ENCODE assay signal across 11 mouse cellular contexts in genomic region chr17:47627791-47628190, GRCm38 (mm10). TPM values are rescaled to one million over a fixed set of nuclear protein-coding genes. Genes with fewer than 3 reads are reported as not detected.
DNase-seq lines count a peak whose midpoint lies in the region; ATAC-seq and TF ChIP-seq lines count a peak whose summit lies in the region.
"Had no signal": no experiment of that assay in that cellular context is flagged by ENCODE, and none has a peak within 500 bp of the region (broad histone marks: within the 10 kb centered on the region; RNA-seq: fewer than 3 reads in every experiment).

No protein-coding gene starts in this region.

- no peak for DNase-seq in heart, adult 2 months
- no peak for DNase-seq in heart, adult 8-10 months (ENCODE audit: low spot score)
- no peak for DNase-seq in lung, postnatal 0 days (ENCODE audit: low spot score)
- DNase-seq in lung, postnatal 4 days = no peak
- no peak for DNase-seq in cerebellum, adult 9-10 months
- DNase-seq in layer of hippocampus, adult 8-10 months (ENCODE audit: low spot score in 2 of 2) = no peak
- DNase-seq: heart, postnatal 36 days; layer of hippocampus, postnatal 36 days; thymus, adult 2 months had no signal

- intact Hi-C loops in heart, adult 2 months (cut with DNase I) = no loop called here

- no peaks in the 10 kb centered on the region for H3K27me3 ChIP-seq in heart, adult 2 months (ENCODE audit: control insufficient read depth, insufficient read depth, low read length)
- no peaks in the 10 kb centered on the region for H3K27me3 ChIP-seq in lung, postnatal 0 days (replicated peaks; ENCODE audit: insufficient read depth, low read length)
- H3K27me3 ChIP-seq in hindbrain, embryonic 15.5 days = no peaks in the 10 kb centered on the region
- no peaks in the 10 kb centered on the region for H3K27me3 ChIP-seq in neural tube, embryonic 13.5 days

- peak overlapping the region; percentile 98; the same call in 1 of the 2 replicates for H3K4me2 ChIP-seq in lung, postnatal 0 days (replicated peaks; ENCODE audit: low read depth, low read length)
- peak overlapping the region; percentile 59; the same call in 1 of the 2 replicates for H3K4me2 ChIP-seq in hindbrain, embryonic 15.5 days
- peak overlapping the region; percentile 77 for H3K4me2 ChIP-seq in neural tube, embryonic 13.5 days

- ATAC-seq in lung, postnatal 0 days = no peak
- ATAC-seq in hindbrain, embryonic 15.5 days (ENCODE audit: low FRiP score, low read depth) = no peak
- ATAC-seq in neural tube, embryonic 13.5 days (ENCODE audit: low read depth) = no peak

- no peak for TF ChIP-seq POLR2A in heart, adult 2 months (IDR thresholded peaks at IDR 0.05; ENCODE audit: insufficient read depth, low read depth, low read length)

- peaks cover 2% of the 10 kb centered on the region for H3K36me3 ChIP-seq in heart, adult 2 months (ENCODE audit: control insufficient read depth, insufficient read depth, low read length)
- peaks cover 10% of the 10 kb centered on the region for H3K36me3 ChIP-seq in lung, postnatal 0 days (ENCODE audit: insufficient read depth, low read length)
- peaks cover 23% of the 10 kb centered on the region for H3K36me3 ChIP-seq in hindbrain, embryonic 15.5 days
- peaks cover 27% of the 10 kb centered on the region for H3K36me3 ChIP-seq in neural tube, embryonic 13.5 days

- H3K27ac ChIP-seq in heart, adult 2 months = no peak overlapping the region
- no peak overlapping the region for H3K27ac ChIP-seq in lung, postnatal 0 days (ENCODE audit: low read length)
- H3K27ac ChIP-seq in hindbrain, embryonic 15.5 days (replicated peaks) = no peak overlapping the region
- no peak overlapping the region for H3K27ac ChIP-seq in neural tube, embryonic 13.5 days (replicated peaks)

- H3K4me1 ChIP-seq in heart, adult 2 months (ENCODE audit: control insufficient read depth, insufficient read depth, low read length) = peaks cover 1% of the 10 kb centered on the region
- peaks cover 6% of the 10 kb centered on the region for H3K4me1 ChIP-seq in lung, postnatal 0 days (ENCODE audit: insufficient read depth, low read depth, low read length)
- H3K4me1 ChIP-seq in hindbrain, embryonic 15.5 days (replicated peaks) = peaks cover 33% of the 10 kb centered on the region
- peaks cover 35% of the 10 kb centered on the region for H3K4me1 ChIP-seq in neural tube, embryonic 13.5 days (replicated peaks)

- H3K79me2 ChIP-seq in heart, adult 2 months (replicated peaks; ENCODE audit: control insufficient read depth, insufficient read depth, low read length) = no peaks in the 10 kb centered on the region

- no peak overlapping the region for H3K4me3 ChIP-seq in heart, adult 2 months
- no peak overlapping the region for H3K4me3 ChIP-seq in lung, postnatal 0 days (ENCODE audit: low read depth, low read length)
- H3K4me3 ChIP-seq in hindbrain, embryonic 15.5 days = 0 out of 2 replicates have a peak overlapping the region, but pooled peaks have one; percentile 74
- H3K4me3 ChIP-seq in neural tube, embryonic 13.5 days = 0 out of 2 replicates have a peak overlapping the region, but pooled peaks have one; percentile 60

- H3K9me3 ChIP-seq in lung, postnatal 0 days (ENCODE audit: low read length) = no peaks in the 10 kb centered on the region
- H3K9me3 ChIP-seq in hindbrain, embryonic 15.5 days = no peaks in the 10 kb centered on the region
- H3K9me3 ChIP-seq in neural tube, embryonic 13.5 days = no peaks in the 10 kb centered on the region

- 0 out of 2 replicates have a peak, but pooled peaks have one; percentile 5 for TF ChIP-seq CTCF in heart, adult 2 months (IDR thresholded peaks at IDR 0.05)
- TF ChIP-seq CTCF in lung, postnatal 0 days (IDR thresholded peaks at IDR 0.05) = peak; percentile 37

- no peak for TF ChIP-seq EP300 in heart, adult 2 months (IDR thresholded peaks at IDR 0.05; ENCODE audit: insufficient read depth, low read depth, low read length)
- TF ChIP-seq EP300 in lung, postnatal 0 days (IDR thresholded peaks at IDR 0.05) = no peak

- H3K9ac ChIP-seq in heart, adult 2 months (ENCODE audit: low read depth, low read length) = no peak overlapping the region
- no peak overlapping the region for H3K9ac ChIP-seq in lung, postnatal 0 days (replicated peaks; ENCODE audit: low read depth)
- H3K9ac ChIP-seq in hindbrain, embryonic 15.5 days = no peak overlapping the region
- H3K9ac ChIP-seq in neural tube, embryonic 13.5 days = no peak overlapping the region

- 86% methylated on average over 2 of the region's 2 CpGs for WGBS in heart, adult 2 months
- WGBS in lung, postnatal 0 days = 83% methylated on average over 2 of the region's 2 CpGs
- 81% methylated on average over 2 of the region's 2 CpGs for WGBS in hindbrain, embryonic 15.5 days
- 93% methylated on average over 2 of the region's 2 CpGs for WGBS in neural tube, embryonic 13.5 days

RNA-seq across cellular contexts. Expression of gene Usp49, which starts 2.7 kb away (rescaled TPM):
- 1 to 10 TPM; 3.4 to 3.6 TPM for total RNA-seq in heart, adult 2 months (2021)
- polyA plus RNA-seq in heart, adult 2 months (2012; rRNA removed) = 2.9 and 3.6 TPM in 2 replicates
- 1 to 10 TPM; 3.4 to 4.6 (median 3.7) TPM for total RNA-seq in heart, adult 8-10 months (2022)
- 3.3 and 4.1 TPM in 2 replicates for polyA plus RNA-seq in lung, postnatal 0 days (2015; fragmentation: Nextera tagmentation; extraction: Ambion mirVana)
- polyA plus RNA-seq in hindbrain, embryonic 15.5 days (2015; fragmentation: Nextera tagmentation; extraction: Ambion mirVana) = 6.3 and 8.2 TPM in 2 replicates
- polyA plus RNA-seq in neural tube, embryonic 13.5 days (2015; fragmentation: Nextera tagmentation; extraction: Ambion mirVana) = 8.2 and 10.6 TPM in 2 replicates
- total RNA-seq in layer of hippocampus, adult 8-10 months (2022) = 10 to 100 TPM in 3 of 4 experiments, 1 to 10 TPM in 1; 8.1 to 11.5 (median 10.8) TPM

RNA-seq across cellular contexts. Expression of gene Gm20517, which starts 16.4 kb away (rescaled TPM):
- 1 to 10 TPM; 2.8 TPM for total RNA-seq in heart, adult 2 months (2021)
- polyA plus RNA-seq in heart, adult 2 months (2012; rRNA removed) = 0.27 and 1.5 TPM in 2 replicates
- 1 to 10 TPM in 3 of 4 experiments, under 1 TPM in 1; 0.35 to 5.1 (median 2.0) TPM for total RNA-seq in heart, adult 8-10 months (2022)
- 0.64 and 1.4 TPM in 2 replicates for polyA plus RNA-seq in lung, postnatal 0 days (2015; fragmentation: Nextera tagmentation; extraction: Ambion mirVana)
- 2.0 and 2.5 TPM in 2 replicates for polyA plus RNA-seq in hindbrain, embryonic 15.5 days (2015; fragmentation: Nextera tagmentation; extraction: Ambion mirVana)
- polyA plus RNA-seq in neural tube, embryonic 13.5 days (2015; fragmentation: Nextera tagmentation; extraction: Ambion mirVana) = 2.4 and 3.0 TPM in 2 replicates
- total RNA-seq in layer of hippocampus, adult 8-10 months (2022) = 1 to 10 TPM; 4.9 to 8.9 (median 7.0) TPM

RNA-seq across cellular contexts. Expression of gene Med20, which starts 16.4 kb away (rescaled TPM):
- total RNA-seq in heart, adult 2 months (2021) = 10 to 100 TPM; 13.5 to 15.0 TPM
- 17.4 and 25.1 TPM in 2 replicates for polyA plus RNA-seq in heart, adult 2 months (2012; rRNA removed)
- 10 to 100 TPM; 15.7 to 19.9 (median 18.1) TPM for total RNA-seq in heart, adult 8-10 months (2022)
- polyA plus RNA-seq in lung, postnatal 0 days (2015; fragmentation: Nextera tagmentation; extraction: Ambion mirVana) = 31.6 and 32.8 TPM in 2 replicates
- polyA plus RNA-seq in hindbrain, embryonic 15.5 days (2015; fragmentation: Nextera tagmentation; extraction: Ambion mirVana) = 41.2 and 43.9 TPM in 2 replicates
- 38.9 and 39.7 TPM in 2 replicates for polyA plus RNA-seq in neural tube, embryonic 13.5 days (2015; fragmentation: Nextera tagmentation; extraction: Ambion mirVana)
- 10 to 100 TPM; 31.1 to 40.3 (median 33.1) TPM for total RNA-seq in layer of hippocampus, adult 8-10 months (2022)

RNA-seq across cellular contexts. Expression of gene Bysl, which starts 16.5 kb away (rescaled TPM):
- total RNA-seq in heart, adult 2 months (2021) = 10 to 100 TPM; 15.7 to 15.9 TPM
- 13.2 and 15.6 TPM in 2 replicates for polyA plus RNA-seq in heart, adult 2 months (2012; rRNA removed)
- total RNA-seq in heart, adult 8-10 months (2022) = 10 to 100 TPM; 14.2 to 16.9 (median 15.9) TPM
- polyA plus RNA-seq in lung, postnatal 0 days (2015; fragmentation: Nextera tagmentation; extraction: Ambion mirVana) = 9.9 and 10.4 TPM in 2 replicates
- 33.9 and 37.5 TPM in 2 replicates for polyA plus RNA-seq in hindbrain, embryonic 15.5 days (2015; fragmentation: Nextera tagmentation; extraction: Ambion mirVana)
- 32.9 and 33.2 TPM in 2 replicates for polyA plus RNA-seq in neural tube, embryonic 13.5 days (2015; fragmentation: Nextera tagmentation; extraction: Ambion mirVana)
- 10 to 100 TPM; 16.9 to 18.6 (median 17.8) TPM for total RNA-seq in layer of hippocampus, adult 8-10 months (2022)

Comparison
In these comparisons a context has a peak if more than half of its experiments do, and no peak if none do; other contexts are left out.
1. H3K4me3 ChIP-seq: peak in hindbrain, embryonic 15.5 days (single experiment) and neural tube, embryonic 13.5 days (single experiment); none in heart, adult 2 months (single experiment) and lung, postnatal 0 days (single experiment).
2. Peak in every context shown above with its lines, with median percentiles within 50 percentile points of each other: H3K4me2 ChIP-seq.